Mouse (Mus musculus) macrophage (primary cell): ENCODE measurements around the gene Krtap20-2. TPM values are rescaled to one million over a fixed set of nuclear protein-coding genes. Genes with fewer than 3 reads are reported as not detected.
"Not testable (repeated sequence)": the region's sequence is repeated elsewhere in the genome, so short reads cannot be mapped to it uniquely, and the experiment has no call there.

Source experiments
- H3K27ac ChIP-seq: fragments of 350-480 bp; formaldehyde crosslinking; 2 replicates; pipeline ENCODE4 v1.9.0; 2021
- H3K36me3 ChIP-seq: fragments of 350-480 bp; formaldehyde crosslinking; 2 replicates; pipeline ENCODE4 v1.9.0; 2021; ENCODE audit errors: inconsistent target
- H3K4me3 ChIP-seq: fragments of 350-480 bp; formaldehyde crosslinking; 2 replicates; pipeline ENCODE4 v1.9.0; 2021; ENCODE audit errors: inconsistent target
- H3K79me2 ChIP-seq: fragments of 350-480 bp; formaldehyde crosslinking; 2 replicates; pipeline ENCODE4 v1.9.0; 2021; ENCODE audit errors: inconsistent target
- WGBS: methylation state at CpG from one replicate; pipeline ENCODE4 v1.1.7; 2026; ENCODE audit warnings: inconsistent platforms; ENCODE audit not compliant: missing documents; 5-methylcytosine and 5-hydroxymethylcytosine counted together
- polyA plus RNA-seq: library from polyadenylated mRNA; stranded (reverse); fragments of 250-400 nt; gene quantifications from 3 replicates; pipeline ENCODE4 v1.2.4, GENCODE M21; 2018; ENCODE audit warnings: inconsistent platforms
- total RNA-seq, 78 experiments: library from RNA; depleted of rRNA; stranded (reverse); fragments of 250-400 nt; gene quantifications; 1 replicate in 9 of 78; 2 replicates in 24 of 78; 3 replicates in 43 of 78; 4 replicates in 2 of 78; pipeline ENCODE4 v1.2.4; 2018; ENCODE audit warnings: inconsistent platforms in 56 of 78

The Krtap20-2 gene
- total RNA-seq (2018; cell fraction: chromatin; rRNA removed): not detected
- not detected for total RNA-seq (2018; cell fraction: cytosol; rRNA removed)
- not detected for total RNA-seq (2018; cell fraction: nucleus; rRNA removed)
- polyA plus RNA-seq: not detected in 3 replicates

DNA sequence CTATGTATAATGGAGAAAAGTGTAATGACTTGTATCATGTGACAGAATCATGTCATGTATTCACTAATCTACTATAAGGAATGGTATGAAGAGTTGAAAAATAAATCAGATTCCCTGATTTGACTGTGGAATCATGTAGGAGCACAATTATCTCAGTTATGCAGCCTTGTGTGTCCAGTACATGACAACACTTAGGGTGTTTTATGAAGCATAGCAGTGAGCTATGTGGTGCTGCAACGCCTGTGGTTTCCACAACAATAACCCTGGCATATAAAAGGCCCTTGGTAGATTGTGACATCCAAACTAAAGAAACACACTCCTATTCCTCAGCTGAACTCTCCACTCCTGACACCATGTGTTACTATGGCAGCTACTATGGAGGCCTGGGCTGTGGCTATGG, at the start of gene Krtap20-2:
TSS of gene Krtap20-2 (plus strand) at position 301 of the 400 bp plus-strand sequence.
- H3K36me3 ChIP-seq: no peaks in the 10 kb centered on the region
- H3K79me2 ChIP-seq: no peaks in the 10 kb centered on the region
- no peak within 1 kb of the TSS for H3K27ac ChIP-seq
- WGBS: 62% methylated on average over 1 of the region's 1 CpGs
- H3K4me3 ChIP-seq: no peak within 1 kb of the TSS

DNA sequence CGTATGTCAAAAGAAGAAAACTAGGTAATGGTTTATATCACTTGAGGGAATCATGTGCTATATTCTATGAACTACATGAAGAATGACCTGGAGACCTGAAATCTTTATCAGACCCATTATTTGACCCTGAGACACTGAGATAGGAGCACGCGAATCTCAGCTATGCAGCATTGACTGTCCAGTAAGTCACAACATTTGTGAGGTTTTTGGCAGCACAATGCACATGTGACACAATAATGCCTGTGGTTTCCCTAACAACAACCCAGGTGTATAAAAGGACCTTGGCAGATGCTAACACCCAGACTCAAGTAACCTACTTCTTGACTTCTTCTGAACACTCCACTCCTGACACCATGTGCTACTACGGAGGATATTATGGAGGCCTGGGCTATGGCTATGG, 48.0 kb upstream of the Krtap20-2 start, which contains the start of gene Gm9789:
TSS of gene Gm9789 (plus strand) at position 301 of the 400 bp plus-strand sequence.
- WGBS: 83% methylated on average over 4 of the region's 4 CpGs
- no peaks in the 10 kb centered on the region for H3K36me3 ChIP-seq
- H3K79me2 ChIP-seq: no peaks in the 10 kb centered on the region
- H3K27ac ChIP-seq: no peak within 1 kb of the TSS
- H3K4me3 ChIP-seq: no peak within 1 kb of the TSS

DNA sequence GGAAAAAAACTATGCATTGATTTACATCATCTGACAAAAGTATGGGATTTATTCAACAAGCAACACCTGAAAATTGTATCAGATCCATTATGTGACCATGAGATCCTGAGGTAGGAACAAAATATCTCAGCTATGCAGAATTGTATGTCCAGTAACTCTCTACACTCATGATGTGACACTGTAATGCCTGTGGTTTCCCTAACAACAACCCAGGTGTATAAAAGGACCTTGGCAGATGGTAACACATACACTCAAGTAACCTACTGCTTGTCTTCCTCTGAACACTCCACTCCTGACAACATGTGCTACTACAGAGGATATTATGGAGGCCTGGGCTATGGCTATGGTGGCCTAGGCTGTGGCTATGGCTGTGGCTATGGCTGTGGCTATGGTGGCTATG, 36.5 kb upstream of the Krtap20-2 start, which contains the start of gene Gm7735:
TSS of gene Gm7735 (plus strand) at position 301 of the 400 bp plus-strand sequence.
- not testable (repeated sequence) for H3K27ac ChIP-seq, H3K79me2 ChIP-seq, H3K4me3 ChIP-seq, H3K36me3 ChIP-seq

DNA sequence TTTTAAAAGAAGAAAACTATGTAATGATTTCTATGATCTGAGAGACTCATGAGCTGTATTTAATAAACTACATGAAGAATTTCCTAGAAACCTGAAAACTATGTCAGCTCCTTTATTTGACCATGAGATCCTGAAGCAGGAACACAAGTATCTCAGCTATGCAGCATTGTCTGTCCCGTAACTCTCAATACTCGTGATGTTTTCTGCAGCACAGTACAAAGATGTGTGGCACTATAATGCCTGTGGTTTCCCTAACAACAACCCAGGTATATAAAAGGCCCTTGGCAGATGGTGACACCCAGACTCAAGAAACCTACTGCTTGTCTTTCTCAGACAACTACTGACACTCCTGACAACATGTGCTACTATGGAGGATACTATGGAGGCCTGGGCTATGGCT, 31.2 kb upstream of the Krtap20-2 start, which contains the start of gene 1110057P08Rik:
TSS of gene 1110057P08Rik (plus strand) at position 301 of the 400 bp plus-strand sequence.
- H3K79me2 ChIP-seq: no peaks in the 10 kb centered on the region
- H3K36me3 ChIP-seq: no peaks in the 10 kb centered on the region
- H3K27ac ChIP-seq: no peak within 1 kb of the TSS
- H3K4me3 ChIP-seq: no peak within 1 kb of the TSS
- WGBS: 72% methylated on average over 2 of the region's 2 CpGs

DNA sequence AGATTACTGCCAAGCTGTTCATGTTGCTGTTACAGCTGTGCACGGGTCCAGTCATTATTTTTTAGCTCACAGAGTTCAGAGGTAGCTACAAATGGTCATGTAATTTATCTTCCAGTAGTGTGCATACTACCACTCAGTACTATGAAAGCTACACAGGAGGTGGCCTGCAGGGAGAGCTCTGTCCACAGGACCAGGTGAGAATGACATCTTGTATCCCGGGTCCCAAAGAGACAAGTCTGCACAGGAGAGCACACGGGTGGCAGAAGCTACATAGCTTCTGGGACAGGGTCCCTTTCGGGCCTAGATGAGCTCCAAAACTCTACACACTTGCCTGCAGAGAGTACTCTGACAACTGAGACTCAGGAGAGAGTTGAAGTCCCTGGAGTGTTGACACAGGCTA, 17.0 kb upstream of the Krtap20-2 start:
- H3K4me3 ChIP-seq: no peak overlapping the region
- H3K36me3 ChIP-seq: no peaks in the 10 kb centered on the region
- H3K27ac ChIP-seq: no peak overlapping the region
- 76% methylated on average over 4 of the region's 4 CpGs for WGBS
- H3K79me2 ChIP-seq: no peaks in the 10 kb centered on the region

Other genes with a start within 250 kb of the Krtap20-2 start
- not detected in 3 replicates for gene Krtap16-3, start 243.0 kb upstream of the Krtap20-2 start, polyA plus RNA-seq
- not detected in 3 replicates for gene Krtap22-2, start 195.1 kb upstream of the Krtap20-2 start, polyA plus RNA-seq
- gene Gm10229, start 190.6 kb upstream of the Krtap20-2 start, polyA plus RNA-seq: not detected in 3 replicates
- not detected in 3 replicates for gene Krtap6-1, start 174.2 kb upstream of the Krtap20-2 start, polyA plus RNA-seq
- gene Gm10228, start 164.4 kb upstream of the Krtap20-2 start, polyA plus RNA-seq: not detected in 3 replicates
- gene Krtap6-5, start 158.0 kb upstream of the Krtap20-2 start, polyA plus RNA-seq: not detected in 3 replicates
- gene 1110025L11Rik, start 141.9 kb upstream of the Krtap20-2 start, polyA plus RNA-seq: not detected in 3 replicates
- not detected in 3 replicates for gene Krtap6-3, start 121.8 kb upstream of the Krtap20-2 start, polyA plus RNA-seq
- not detected in 3 replicates for gene Gm6358, start 65.0 kb upstream of the Krtap20-2 start, polyA plus RNA-seq
- gene Gm10061, start 54.8 kb upstream of the Krtap20-2 start, polyA plus RNA-seq: not detected in 3 replicates
- not detected in 3 replicates for gene Gm9789, start 47.9 kb upstream of the Krtap20-2 start, polyA plus RNA-seq
- not detected in 3 replicates for gene Gm7735, start 36.4 kb upstream of the Krtap20-2 start, polyA plus RNA-seq
- not detected in 3 replicates for gene 1110057P08Rik, start 31.1 kb upstream of the Krtap20-2 start, polyA plus RNA-seq
- not detected in 3 replicates for gene Krtap21-1, start 198.0 kb downstream of the Krtap20-2 start, polyA plus RNA-seq
- not detected in 3 replicates for gene Krtap6-2, start 214.2 kb downstream of the Krtap20-2 start, polyA plus RNA-seq